Mouse (Mus musculus) frontal cortex, postnatal 36 days (tissue): ENCODE results near the gene Rtn3.

ENCODE experiments used
- DNase-seq, 2 experiments: peaks; one replicate each; pipeline ENCODE4 v3.0.0; 2022; ENCODE audit warnings: low spot score in 2 of 2

Gene Rtn3

DNA sequence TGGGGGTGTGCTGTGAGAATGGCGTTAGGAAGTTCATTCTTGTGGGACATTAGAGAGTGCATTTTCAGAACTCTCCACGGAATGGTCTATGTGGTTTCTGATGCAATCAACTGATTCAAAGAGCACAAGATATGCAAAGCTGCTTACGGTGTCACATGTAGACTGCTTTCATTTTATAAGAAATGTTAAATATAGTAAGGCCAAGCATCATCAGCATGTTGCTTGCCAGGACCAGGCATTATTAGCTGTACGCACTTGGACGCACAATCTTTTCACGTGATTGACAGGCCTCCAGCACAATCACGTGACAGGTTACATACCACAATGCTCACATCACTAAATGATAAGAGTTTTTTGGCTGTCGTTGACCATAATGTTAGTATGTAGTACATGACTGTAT lies 4.6 kb upstream of the Rtn3 start:
- no peak for DNase-seq

DNA sequence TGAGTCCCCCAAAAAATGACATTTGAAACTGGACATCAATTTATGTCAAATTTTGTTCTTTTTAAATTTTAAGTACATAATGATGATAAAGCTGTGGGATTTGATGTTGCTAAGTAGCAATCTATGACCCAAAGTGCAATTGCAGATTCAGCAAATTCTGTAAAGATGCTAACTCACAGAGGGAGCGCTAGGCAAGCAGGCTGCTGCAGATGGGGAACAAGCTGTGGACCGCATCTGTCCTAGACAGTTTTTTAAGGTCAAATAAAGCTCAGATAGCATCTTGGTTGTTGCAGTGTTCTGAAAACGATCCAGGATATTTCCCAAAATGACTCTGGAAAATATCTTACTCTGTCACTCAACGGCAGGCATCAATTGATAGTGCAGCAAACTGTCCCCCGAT lies 995 bp upstream of the Rtn3 start:
- peak; percentile 14 to 45 for DNase-seq

DNA sequence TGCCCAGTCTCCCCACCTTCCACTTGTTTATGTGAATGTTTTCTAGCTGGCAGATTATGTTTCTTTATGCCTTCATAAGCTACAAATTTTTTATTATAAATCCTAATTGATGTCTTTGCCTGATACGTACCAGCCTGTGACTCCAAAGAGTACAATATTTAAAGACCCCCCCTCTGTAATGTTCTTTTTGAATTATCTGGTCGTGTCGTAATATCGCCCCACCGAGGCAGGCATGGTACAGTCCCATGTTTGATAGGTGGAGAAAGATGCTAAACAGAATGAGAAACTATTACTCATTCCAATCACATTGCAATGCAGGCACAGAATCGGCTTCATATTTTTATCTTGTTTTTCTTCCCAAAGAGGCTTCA lies 416 bp upstream of the Rtn3 start:
- peak in 1 of 2 experiments; percentile 81 for DNase-seq

DNA sequence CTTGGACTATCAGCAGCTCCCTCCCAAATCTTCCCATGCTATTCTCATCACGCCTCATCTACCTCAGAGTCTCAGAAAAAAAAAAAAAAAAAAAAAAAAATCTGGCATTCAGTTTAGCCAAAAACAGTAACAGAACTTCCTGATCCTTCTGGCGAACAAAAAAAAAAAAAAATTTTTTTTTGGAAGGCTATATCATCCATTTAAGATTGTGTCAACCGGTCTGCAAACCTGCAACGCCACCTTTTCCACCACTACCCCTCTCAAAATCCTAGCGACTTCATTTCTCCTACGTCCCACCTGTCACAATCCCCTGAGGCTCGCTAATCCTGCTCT lies 849 bp downstream of the Rtn3 start:
- DNase-seq, result no peak

DNA sequence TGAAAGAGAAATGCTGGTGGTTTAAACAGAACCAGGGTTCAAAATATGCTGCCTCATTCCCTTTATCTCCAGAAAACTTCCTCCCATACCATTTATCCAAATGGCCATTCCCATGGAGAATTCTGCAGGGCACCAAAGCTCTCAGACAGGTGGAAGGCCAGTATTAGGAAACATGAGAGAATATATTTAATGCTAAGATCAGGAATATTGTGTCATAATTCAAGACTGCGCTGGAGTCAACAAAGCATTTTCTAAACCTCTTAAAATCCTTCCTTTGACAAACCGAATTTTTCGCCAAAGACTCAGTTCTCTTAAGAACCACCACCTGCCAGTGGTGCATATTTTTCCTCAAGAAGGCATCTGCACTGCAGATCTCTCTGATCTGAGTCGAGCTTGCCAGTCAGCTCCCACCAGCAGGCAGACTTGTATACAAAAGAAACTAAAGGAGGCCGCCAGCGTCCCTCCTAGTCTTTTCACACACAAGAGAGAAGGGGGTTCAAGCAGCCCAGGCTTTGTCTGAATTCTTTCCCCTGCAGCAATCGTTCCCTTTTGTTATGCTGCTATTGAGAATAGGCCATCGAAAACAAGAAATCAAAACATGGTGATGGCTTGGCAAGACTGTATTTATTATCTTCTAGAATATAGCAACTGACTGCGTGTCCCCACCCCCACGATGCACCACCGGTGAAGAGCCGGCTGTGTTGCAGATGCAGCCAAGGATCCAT lies 1.4 kb downstream of the Rtn3 start:
- DNase-seq, result peak; percentile 42 to 60

DNA sequence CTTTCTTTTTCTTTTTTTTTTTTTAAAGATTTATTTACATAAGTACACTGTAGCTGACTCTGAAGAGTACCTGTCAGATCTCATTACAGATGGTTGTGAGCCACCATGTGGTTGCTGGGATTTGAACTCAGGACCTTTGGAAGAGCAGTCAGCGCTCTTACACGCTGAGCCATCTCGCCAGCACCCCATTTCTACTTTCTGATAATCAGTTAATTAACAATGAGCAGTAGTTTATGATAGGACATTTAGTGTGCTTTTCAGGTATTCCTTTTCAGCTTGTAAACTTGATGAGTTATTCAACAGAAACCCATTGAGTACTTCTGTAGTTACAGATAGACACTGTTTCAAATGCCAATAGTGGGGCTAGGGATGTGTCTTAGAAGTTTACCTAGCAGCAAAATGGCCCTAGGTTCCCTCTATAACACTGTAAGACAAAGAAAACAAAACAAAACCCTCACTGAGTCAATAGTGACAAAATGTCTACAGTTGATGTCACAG lies 3.3 kb downstream of the Rtn3 start:
- no peak for DNase-seq

DNA sequence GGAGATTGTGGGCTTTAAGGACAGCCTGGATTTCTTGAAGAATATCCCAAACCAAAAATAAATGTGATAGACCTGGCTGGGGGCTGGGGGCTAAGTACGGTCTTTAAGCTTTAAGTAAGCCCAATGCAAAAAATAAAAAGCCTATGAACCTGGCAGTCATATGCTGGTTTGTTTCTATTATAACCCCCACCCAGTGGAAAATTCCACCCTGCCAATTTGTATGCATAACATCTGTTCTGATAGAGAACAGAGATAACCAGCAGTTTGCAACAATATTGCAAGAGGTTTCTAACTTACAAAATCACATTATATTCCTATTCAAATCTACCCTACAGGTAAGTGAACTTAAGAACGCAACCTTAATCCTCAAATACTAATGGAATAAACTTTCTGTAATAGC lies 12.4 kb downstream of the Rtn3 start:
- DNase-seq, result no peak

DNA sequence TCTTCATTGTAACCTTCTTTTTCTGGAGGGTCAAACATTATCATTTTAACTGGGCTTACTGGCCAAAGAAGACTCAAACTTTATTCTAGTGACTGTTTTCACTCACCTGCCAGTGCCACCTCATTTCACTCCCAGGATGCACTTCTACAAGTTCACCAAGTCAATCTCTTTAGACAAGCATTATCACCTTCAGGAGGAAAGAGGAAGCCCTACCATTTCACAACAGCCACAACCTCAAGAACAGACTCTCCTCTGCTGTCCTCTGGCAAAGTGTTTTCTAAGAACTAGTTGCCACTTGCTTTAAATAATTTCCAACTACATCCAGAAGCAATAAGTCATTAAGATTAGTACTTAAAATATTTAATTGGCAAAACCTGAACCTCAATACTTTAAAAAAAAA lies 15.2 kb downstream of the Rtn3 start:
- DNase-seq, result no peak

DNA sequence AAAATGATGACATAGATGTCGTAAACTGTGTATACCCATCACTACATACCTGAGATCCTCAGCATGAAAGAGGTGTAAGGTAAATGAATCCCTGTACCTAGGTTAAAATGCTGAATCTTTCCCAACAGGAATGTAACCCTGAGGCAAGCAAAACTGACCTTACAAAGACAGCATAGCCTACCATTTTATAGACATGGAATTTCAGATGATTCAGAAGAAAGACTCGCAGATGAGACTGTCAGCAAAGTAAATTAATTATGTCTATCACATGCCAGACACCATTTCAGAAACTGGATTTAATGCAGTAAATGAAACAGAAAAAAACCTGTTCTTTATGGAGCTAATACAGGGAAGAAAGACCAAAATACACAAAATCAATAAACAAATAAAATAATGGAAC lies 23.7 kb downstream of the Rtn3 start:
- no peak for DNase-seq

DNA sequence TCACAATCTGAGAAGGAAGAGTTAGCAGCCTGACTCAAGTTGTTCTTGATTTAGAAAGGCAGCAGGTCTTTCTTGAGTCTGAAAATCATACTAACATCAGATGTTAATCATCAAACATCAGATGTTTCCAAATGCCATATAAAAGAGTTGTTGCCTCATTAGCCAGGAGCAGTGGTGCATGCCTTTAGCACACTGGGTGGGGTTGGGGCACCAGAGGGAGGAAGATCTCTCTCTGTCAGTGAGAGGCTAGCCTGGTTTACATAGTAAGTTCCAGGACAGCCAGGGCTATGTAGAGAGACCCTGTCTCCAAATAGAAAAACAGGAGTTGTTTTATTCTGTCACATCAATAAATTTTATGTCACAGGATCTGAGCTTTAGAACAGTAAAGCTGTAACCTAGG lies 24.2 kb downstream of the Rtn3 start:
- no peak for DNase-seq

DNA sequence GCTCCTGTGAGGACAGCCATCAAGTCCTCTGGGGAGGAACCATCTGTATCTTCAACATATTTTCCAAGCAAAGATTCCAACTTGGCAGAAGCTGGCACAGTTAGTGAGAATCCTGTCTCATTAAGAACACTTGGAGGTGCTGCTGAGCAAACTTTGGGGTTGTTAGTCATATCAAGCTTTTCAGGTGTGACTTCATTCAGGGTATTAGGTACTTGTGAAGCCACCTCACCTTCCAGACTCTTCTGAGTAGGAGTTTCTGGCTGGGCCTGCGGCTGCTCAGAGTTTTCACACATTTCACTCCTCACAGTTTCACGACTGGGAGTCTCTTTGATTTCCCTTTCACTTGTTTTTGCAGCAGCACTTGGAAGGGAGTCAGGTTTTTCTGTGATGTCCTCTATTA lies 26.3 kb downstream of the Rtn3 start:
- peak in 1 of 2 experiments; percentile 32 for DNase-seq

DNA sequence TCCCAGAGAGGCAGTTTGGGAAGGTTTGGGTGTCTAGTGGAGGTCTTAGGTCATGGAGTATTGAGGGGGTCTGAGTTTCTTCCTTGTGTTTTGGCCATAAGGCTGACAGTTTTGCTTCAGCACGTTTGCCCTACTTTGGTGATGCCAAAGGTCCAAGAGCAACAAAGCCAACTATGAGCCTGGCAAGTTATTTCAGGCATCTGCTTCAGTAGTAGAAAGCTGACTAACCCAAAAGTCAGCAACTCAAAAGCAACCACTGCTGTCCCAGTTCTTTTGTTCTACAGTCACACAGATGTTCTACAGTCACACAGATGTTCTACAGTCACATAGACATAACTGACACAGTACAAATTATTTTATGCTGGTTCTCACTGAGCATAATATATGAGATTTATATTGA lies 37.5 kb downstream of the Rtn3 start:
- no peak for DNase-seq

DNA sequence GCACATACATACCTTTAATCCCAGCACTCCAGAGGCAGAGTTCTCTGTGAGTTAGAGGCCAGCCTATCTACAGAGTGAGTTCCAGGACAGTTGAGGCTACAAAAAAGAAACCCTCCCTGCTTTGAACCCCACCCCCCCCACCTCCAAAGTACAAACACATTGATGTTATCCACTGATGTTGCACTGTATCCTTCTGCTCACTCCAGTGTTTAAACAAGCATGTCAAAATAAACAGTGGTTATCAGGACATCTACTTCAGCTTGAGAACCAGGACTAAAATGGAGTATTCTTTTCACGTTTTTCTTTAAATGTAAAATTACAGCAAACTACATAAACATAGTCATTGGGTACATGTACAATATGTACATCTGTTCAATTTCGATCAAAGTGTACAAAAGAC lies 38.0 kb downstream of the Rtn3 start:
- no peak for DNase-seq

DNA sequence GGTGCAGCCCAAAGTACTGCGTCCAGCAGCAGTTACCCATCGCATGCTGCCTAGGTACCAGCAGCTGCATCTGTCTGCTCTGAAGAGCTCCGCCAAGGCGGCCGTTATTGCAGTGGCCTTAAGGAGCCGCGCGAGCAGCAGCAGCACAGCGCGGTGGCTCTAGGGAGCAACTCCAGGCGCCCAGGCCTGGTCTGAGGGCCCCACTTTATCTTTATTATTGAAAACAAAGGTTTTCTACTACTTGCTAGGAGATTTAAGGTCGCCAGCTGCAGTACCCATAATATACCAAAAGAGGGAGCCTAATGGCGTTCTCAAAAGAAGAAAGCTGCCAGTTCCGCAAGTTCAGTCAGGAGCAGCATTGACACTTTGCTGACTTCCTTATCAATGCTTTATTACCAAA lies 41.6 kb downstream of the Rtn3 start:
- DNase-seq, result peak in 1 of 2 experiments; percentile 64

DNA sequence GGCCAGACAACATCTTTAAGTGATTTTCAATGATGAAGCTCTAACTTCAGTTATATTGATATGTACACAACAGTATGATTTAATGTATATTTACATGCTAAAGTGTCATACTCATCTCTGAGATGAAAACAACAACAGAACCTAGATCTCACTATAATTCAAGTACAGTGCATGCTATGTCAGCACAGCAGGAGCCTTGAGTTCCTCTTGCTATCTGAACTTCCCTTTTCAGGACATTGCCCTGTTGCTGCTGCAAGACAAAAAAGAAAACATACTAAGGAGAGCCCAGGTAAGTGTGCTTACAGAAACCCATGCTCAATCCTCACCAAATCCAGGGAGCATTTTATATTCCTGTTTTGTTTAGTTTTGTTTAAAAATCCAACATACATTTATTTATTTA lies 44.8 kb downstream of the Rtn3 start:
- DNase-seq, result no peak

DNA sequence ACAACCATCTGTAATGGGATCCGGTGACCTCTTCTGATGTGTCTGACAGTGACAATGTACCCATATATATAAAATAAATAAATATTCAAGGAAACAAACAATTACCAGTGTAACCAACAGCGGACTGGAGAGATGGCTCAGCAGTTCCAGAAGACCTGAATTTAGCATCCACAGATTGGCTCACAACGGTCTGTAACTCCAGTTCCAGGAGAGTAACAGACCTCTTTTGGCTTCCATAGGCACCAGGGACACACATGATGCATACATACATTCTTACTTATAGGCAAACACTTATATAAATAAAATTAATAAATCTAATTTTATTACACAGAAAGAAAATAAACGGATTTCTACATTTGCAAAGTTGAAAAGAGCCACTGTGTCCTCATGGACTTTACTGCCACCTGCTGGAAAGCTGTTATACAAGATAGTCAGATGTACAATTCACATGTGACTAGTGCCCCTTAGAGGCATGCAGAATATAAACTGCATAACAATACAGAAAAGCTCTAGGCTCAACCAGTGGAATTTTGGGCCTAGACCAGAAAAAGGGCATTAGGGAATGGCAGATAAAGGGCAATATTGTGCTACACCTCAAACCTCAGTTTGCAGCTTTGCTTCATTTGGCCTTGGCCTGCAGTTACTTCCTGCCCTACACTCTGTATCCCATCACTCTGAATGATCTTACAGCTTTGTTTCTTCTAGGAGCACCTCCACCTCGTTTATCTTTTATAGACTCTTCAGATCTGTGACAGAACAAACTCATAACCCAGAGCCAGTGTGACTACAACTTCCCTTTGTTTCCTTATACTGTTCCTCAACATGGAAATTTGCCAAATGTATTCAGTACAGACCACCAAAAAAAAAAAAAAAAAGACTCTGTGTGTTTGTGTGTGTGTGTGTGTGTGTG lies 46.8 kb downstream of the Rtn3 start:
- DNase-seq, result peak in 1 of 2 experiments; percentile 51

DNA sequence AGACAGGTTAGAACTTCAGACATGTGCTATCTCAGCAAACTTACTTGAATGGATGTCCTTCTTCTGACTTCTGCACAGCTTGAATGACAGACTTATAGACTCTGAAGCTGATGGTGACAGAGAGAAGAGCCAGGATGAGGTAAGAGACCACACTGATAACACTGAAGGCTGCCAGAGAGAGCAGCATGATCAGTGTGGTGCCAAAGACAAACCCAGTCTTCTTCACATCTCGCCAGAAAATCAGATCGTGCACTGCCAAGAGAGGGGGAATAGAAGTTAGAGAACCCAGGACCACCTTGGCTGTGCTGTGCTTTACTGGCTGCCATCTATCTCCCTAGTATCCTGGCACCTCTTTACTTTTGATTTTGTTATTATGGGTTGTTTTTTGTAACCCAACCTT lies 48.2 kb downstream of the Rtn3 start:
- no peak for DNase-seq

DNA sequence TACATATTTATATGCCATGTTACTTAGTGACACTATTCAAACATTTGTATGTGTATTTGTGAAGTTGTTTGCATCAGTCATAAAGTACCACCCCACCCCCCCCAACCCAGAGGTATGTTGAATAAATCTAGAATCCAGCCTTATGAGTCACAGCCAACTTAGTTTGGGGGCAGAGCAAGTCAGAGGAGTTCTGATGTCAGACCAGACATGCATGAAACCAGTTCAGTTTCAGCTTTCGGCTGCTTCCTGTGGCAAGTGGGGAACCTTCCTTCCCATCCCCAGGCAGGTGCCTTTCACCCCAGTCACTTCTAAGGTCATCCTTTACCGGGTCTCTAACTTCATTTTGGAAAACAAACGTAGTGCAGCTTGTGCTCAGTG lies 57.7 kb downstream of the Rtn3 start:
- DNase-seq, result no peak

DNA sequence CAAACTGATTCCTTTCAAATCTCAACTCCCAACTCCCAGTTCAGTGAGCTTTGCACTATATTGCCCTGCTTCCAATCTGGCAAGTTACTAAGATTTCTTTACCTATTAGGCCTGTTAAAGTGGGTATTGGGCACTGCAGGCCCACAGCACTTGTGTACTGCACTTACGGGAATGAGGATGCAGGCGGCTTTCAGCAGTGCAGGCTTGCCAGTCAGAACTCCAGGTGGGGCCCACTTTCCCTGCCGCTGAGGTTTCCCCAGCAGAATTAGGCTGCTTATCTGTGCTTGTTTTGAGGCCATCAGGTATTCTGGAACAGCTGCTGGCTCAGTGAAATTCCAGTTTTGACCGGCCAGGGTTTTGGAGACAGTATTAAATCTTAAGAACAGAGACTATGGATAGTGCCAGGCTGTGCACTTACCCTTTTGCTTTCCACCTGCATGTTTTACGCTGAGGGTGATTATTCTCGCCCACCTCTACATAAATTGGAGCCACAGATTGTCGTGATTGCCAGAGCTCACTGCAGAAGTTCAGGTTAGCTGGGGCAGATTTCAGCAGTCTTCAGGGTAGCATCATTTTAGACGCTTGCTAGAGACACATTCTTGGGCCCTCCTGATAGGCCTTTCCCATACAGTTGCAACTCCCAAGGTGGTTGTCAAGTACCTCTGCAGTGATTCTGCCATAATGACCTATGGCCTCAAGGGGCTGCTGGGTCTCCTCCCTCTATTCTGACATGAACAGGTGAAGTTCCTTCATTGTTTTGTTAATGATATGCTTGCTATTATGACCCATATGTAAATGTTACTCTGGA lies 58.3 kb downstream of the Rtn3 start:
- DNase-seq, result peak in 1 of 2 experiments; percentile 28

DNA sequence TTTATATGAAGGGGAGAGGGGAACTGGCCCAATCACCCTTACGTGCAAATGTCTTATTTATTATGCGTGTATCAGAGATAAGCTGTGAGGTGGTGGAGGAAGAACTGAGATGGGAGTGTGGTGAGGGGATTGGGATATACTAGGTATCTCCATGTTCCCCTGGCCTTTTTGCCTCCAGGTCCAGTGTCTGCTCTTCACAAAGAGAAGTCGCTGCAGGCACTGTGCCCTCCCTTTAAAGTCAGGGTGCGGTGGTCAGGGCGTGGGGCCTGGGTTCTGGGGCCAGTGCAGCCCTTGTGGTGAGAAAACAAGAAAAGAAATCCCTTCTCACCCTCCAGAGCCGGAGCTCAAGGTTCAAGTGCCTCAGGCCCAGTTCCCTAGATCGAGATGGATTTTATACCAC lies 59.0 kb downstream of the Rtn3 start:
- DNase-seq, result no peak

DNA sequence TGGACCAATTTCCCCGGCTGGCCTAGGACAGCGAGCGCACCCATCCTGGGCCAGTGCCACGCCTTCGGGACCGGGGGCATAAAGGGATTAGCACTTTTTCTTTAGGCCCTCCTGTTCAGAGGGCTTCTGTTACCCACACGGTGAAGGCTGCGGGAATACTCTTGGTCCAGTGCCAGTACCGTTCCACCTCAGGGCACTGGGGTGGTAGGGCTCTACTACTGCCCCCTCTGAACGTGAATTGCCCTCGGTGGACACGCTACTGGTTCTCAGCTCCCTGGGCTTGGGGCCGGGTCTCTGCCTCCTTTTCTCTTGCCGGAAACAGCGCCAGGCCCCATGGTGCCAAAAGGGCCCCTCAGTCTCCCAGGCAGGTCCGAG lies 59.4 kb downstream of the Rtn3 start:
- DNase-seq, result no peak

DNA sequence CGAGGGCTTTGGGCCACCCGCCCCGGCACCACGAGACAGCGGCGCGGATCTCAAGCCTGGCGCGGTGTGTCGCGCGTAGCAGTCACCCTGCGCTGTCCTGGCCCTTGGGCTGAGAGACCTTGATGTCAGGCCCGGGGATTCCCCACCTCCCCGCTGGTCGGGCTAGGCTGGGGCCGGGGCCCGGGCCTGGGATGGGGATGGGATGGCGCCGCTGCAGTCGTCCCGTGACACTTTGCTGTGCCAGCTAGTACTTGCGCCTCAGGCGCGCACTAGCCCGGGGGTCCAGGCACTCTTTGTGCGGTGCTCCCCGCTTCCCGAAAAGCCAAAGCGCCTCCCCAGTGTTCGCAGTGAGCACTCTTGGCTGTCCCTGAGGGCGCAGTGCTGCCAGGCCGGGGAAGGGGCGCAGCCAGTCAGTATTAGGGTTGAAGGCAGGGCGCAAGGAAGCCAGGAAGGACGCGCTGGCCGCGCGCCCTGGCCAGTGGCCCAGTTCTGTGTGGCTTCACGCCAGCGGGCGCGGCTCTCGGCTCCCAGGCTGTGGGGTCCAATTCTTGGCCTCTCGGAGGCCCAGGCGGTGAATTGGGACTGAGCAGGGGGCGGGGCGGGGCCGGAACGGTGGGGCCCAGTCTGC lies 59.9 kb downstream of the Rtn3 start:
- DNase-seq, result peak; percentile 76 to 84
